Mouse (Mus musculus) spleen, postnatal 0 days (tissue): Measurements from ENCODE around the gene 2010005H15Rik. TPM values are rescaled to one million over a fixed set of nuclear protein-coding genes. Genes with fewer than 3 reads are reported as not detected.

Experiments
- polyA plus RNA-seq: library from polyadenylated mRNA; unstranded; fragments of >200 nt; fragmentation: Nextera tagmentation; extraction: Ambion mirVana; gene quantifications from 2 replicates; pipeline ENCODE4 v1.2.1, GENCODE M21; 2015

Gene 2010005H15Rik
- 394 and 475 TPM in 2 replicates for polyA plus RNA-seq

DNA sequence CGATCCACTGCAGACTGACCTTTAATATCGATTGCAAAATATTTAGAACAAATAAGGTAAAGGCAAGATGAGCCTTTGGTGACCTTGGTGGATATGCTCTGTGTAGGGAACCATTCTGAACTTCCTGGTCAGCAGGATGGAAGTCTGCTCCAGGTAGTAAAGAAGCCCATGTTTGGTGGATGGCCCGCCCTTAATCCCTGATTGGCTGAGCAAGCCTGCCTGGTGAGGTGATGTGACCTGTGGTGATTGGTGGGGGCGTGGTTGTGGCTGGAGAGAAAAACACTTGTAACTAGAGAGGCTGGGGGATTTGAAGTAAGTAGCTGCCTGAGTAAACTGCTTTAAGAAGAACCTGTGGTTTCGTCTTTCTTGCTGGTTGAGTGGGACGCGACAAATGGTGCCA is at the start of gene 2010005H15Rik:
Gene 2010005H15Rik (plus strand): TSS at position 301 of the 400 bp plus-strand sequence.

DNA sequence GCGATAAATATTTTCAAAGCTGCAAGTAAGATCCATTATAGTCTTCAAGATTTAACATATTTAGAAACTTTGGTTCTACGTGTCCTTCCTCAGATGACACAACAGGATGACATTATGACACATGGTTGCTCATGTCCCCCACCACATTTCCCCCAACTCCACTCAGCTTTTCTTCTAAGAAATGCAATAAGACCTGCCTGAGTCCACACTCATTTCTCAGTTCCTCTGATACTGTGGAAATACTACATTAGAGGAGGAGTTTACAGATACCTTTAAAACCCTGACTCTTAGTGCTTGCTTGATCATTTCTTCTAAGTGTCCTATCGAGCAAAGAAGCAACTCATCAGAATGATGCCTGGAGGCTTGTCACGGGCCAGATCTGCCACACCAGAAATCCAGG is 37.4 kb upstream of the 2010005H15Rik start, which contains the start of gene Gm5483:
Gene Gm5483 (plus strand): TSS at position 301 of the 400 bp plus-strand sequence.

DNA sequence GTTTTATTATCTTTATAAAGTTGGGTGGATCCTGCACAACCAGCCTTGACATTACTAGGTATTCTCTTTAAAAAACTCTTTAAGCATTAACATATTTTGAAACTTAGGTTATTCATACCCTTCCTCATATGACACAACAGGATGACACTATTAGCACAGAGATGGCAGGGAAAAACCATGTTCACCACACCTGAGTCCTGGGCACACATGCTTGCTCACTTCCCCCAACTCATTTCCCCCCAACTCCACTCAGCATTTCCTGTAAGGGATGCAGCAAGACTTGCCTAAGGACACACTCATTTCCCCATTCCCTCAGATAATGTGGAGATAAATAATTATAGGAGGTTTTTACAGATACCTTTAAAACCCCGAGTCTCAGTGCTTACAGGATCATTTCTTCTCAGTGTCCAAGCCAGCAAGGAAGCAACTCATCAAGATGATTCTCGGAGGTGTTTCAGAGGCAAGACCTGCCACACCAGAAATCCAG is 11.3 kb upstream of the 2010005H15Rik start, which contains the start of gene Gm5416:
Gene Gm5416 (plus strand): TSS at position 437 of the 487 bp plus-strand sequence.

DNA sequence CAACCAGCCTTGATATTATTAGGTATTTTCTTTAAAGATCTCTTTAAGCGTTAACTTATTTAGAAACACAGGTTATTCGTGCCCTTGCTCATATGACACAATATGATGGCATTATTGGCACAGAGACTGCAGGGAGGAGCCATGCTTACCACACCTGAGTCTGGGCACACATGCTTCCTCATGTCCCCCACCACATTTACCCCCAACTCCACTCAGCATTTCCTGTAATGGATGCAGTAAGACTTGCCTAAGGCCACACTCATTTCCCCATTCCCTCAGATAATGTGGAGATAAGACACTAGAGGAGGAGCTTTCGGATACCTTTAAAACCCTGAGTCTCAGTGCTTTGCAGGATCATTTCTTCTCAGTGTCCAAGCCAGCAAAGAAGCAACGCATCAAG is 55.5 kb downstream of the 2010005H15Rik start, which contains the start of gene Stfa1:
Gene Stfa1 (plus strand): TSS at position 156 of the 400 bp plus-strand sequence.

Other genes with a start within 250 kb of the 2010005H15Rik start
- gene Kpna1, start 242.7 kb upstream of the 2010005H15Rik start, polyA plus RNA-seq: 24.0 and 24.6 TPM in 2 replicates
- gene Wdr5b, start 180.3 kb upstream of the 2010005H15Rik start, polyA plus RNA-seq: 4.4 and 4.8 TPM in 2 replicates
- 156 and 159 TPM in 2 replicates for gene Fam162a, start 149.9 kb upstream of the 2010005H15Rik start, polyA plus RNA-seq
- 42.3 and 45.4 TPM in 2 replicates for gene Ccdc58, start 149.8 kb upstream of the 2010005H15Rik start, polyA plus RNA-seq
- gene Csta1, start 90.2 kb upstream of the 2010005H15Rik start, polyA plus RNA-seq: 0.08 and 0.23 TPM in 2 replicates
- gene Stfa2l1, start 64.7 kb upstream of the 2010005H15Rik start, polyA plus RNA-seq: 634 and 837 TPM in 2 replicates
- 1,313 and 1,703 TPM in 2 replicates for gene Gm5483, start 37.3 kb upstream of the 2010005H15Rik start, polyA plus RNA-seq
- gene Gm5416, start 11.1 kb upstream of the 2010005H15Rik start, polyA plus RNA-seq: 55.9 and 65.7 TPM in 2 replicates
- 2,161 and 2,883 TPM in 2 replicates for gene Stfa1, start 55.5 kb downstream of the 2010005H15Rik start, polyA plus RNA-seq
- gene BC117090, start 112.9 kb downstream of the 2010005H15Rik start, polyA plus RNA-seq: 18.7 and 20.5 TPM in 2 replicates
- gene BC100530, start 146.3 kb downstream of the 2010005H15Rik start, polyA plus RNA-seq: 1,785 and 2,465 TPM in 2 replicates
- 508 and 698 TPM in 2 replicates for gene Stfa2, start 187.0 kb downstream of the 2010005H15Rik start, polyA plus RNA-seq
- 471 and 625 TPM in 2 replicates for gene Stfa3, start 233.9 kb downstream of the 2010005H15Rik start, polyA plus RNA-seq